Mouse (Mus musculus): ENCODE results near the gene Olfr1208.

DNA sequence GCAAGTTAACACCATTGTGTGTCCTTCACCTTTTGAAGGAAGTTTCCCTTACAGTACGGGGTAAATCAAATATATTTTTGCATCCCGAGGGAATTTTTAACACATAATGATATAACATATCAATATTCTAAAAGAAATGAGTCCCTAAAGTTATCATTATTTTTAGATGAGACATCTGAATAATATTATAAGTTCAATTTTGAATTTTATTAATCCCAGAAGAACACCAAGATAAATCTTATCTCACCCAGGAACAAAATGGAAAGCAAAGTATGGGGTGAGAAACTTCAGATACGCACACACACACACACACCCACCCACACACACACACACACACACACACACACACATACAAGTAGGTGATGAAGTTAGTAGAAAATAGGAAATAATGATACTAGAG is 12.9 kb upstream of the Olfr1208 start, which contains the start of gene Olfr1209:
- TF ChIP-seq GATA1 (IDR thresholded peaks at IDR 0.05; ENCODE audit: borderline replicate concordance, low read length) (no peak), FLI1 (IDR thresholded peaks at IDR 0.05; ENCODE audit: low read length) (no peak)
